Mouse (Mus musculus): Measurements from ENCODE around the gene Mymx.

DNA sequence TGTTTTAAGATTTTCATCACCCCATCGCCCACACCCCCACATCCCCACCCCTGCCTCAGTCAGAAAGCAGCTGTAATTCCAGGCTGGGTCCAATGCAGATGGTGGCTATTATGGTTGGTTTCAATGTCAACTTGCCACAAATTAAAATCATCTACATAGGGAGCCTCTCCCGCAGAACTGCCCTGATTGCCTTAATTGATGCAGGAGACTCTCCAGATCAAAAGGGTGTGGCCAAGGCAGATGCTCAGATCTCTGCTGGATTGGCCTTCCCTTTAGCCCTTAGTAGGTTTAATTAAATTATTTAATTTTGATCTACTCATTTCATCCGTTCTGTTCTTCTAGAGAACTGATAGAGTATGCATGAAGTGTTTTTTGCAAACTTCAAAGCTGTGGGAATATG is 1.1 kb upstream of the Mymx start:
- TF ChIP-seq POLR2AphosphoS2 (IDR thresholded peaks at IDR 0.05; ENCODE audit: insufficient read length, low read depth) (no peak), USF1 (IDR thresholded peaks at IDR 0.05; ENCODE audit: low read depth) (no peak), POLR2A (IDR thresholded peaks at IDR 0.05; ENCODE audit: insufficient read length, low read depth) (no peak)
